Mouse (Mus musculus): ENCODE measurements at regions not wholly inside any gene's neighbourhood (a gene's known extent, or its start where the extent isn't known, plus 50 kb on each side); places are given as distances from the start of the nearest gene placed in this dataset.

- TF ChIP-seq TCF12 (IDR thresholded peaks at IDR 0.05; ENCODE audit: insufficient read depth, poor library complexity, severe bottlenecking) (no peak), TCF3 (IDR thresholded peaks at IDR 0.05; ENCODE audit: insufficient read length, low read depth) (no peak), POLR2A (IDR thresholded peaks at IDR 0.05; ENCODE audit: insufficient read length, low read depth) (no peak), SRF (IDR thresholded peaks at IDR 0.05; ENCODE audit: control insufficient read depth, insufficient read length, low read depth) (no peak), E2F4 (IDR thresholded peaks at IDR 0.05; ENCODE audit: insufficient read depth) (no peak), REST (IDR thresholded peaks at IDR 0.05; ENCODE audit: insufficient read depth, insufficient read length) (no peak), MYOD1 (IDR thresholded peaks at IDR 0.05; ENCODE audit: control insufficient read depth in 1 of 3, insufficient read length in 2 of 3, low read depth in 2 of 3) (no peak)
Observed at GRCm38 (mm10) chr8:91922211-91922874, 120.5 kb upstream of the Irx3 start.
